Mouse (Mus musculus) midbrain, embryonic 10.5 days (tissue): ENCODE data around the gene Cavin4. TPM values are rescaled to one million over a fixed set of nuclear protein-coding genes. Genes with fewer than 3 reads are reported as not detected.

Experiments
- DNase-seq: peaks from one replicate; pipeline ENCODE4 v3.0.0-alpha.2; 2017; ENCODE audit warnings: low spot score
- H3K27ac ChIP-seq: fragments of 300-500 bp; sonication (generic); replicated peaks from 2 replicates; pipeline ENCODE4 v1.5.1; 2016; ENCODE audit warnings: mild to moderate bottlenecking
- H3K27me3 ChIP-seq: fragments of 300-500 bp; sonication (generic); 2 replicates; pipeline ENCODE4 v1.6.1; 2016; ENCODE audit warnings: low read depth, mild to moderate bottlenecking; ENCODE audit not compliant: poor library complexity, severe bottlenecking
- H3K36me3 ChIP-seq: fragments of 300-500 bp; sonication (generic); 2 replicates; pipeline ENCODE4 v1.6.1; 2016; ENCODE audit warnings: mild to moderate bottlenecking, moderate library complexity
- H3K4me1 ChIP-seq: fragments of 300-500 bp; sonication (generic); 2 replicates; pipeline ENCODE4 v1.6.1; 2016
- H3K4me3 ChIP-seq: fragments of 300-500 bp; sonication (generic); 2 replicates; pipeline ENCODE4 v1.5.1; 2016; ENCODE audit warnings: mild to moderate bottlenecking, moderate library complexity
- H3K9me3 ChIP-seq: fragments of 300-500 bp; sonication (generic); replicated peaks from 2 replicates; pipeline ENCODE4 v1.6.1; 2016; ENCODE audit warnings: mild to moderate bottlenecking
- WGBS: fragments of 180-500 bp; shearing (Covaris S2); methylation state at CpG from one replicate; pipeline ENCODE4 v1.1.7; 2016; 5-methylcytosine and 5-hydroxymethylcytosine counted together
- polyA plus RNA-seq: library from polyadenylated mRNA; unstranded; fragments of >200 nt; fragmentation: Nextera tagmentation; extraction: Ambion mirVana; gene quantifications from 2 replicates; pipeline ENCODE4 v1.2.1, GENCODE M21; 2016

The Cavin4 gene
- polyA plus RNA-seq, 1 experiment from 2014 or later = 1.4 TPM

DNA sequence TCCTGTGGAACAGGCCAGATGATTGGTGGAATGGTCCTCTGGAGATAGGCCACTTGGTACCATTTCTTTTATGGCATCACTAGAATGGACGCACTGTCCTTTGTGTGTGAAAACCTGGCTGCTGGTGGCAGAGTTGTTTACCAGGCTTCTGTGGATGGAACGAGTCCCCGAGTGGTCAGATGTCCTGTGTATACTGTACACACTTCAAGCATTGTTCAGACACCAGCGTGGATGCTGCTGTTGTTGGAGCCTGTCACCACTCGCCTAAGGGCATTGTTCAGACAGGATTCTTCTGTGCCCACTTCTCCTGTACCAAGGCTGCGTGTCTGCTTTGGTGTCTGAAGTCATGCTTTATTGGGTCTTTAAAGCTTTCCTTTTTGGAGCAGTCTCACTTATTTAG is 19.5 kb upstream of the Cavin4 start:
- H3K9me3 ChIP-seq = no peaks in the 10 kb centered on the region; the same call in 1 of the 2 replicates
- no peaks in the 10 kb centered on the region for H3K27me3 ChIP-seq
- peaks cover 98% of the 10 kb centered on the region for H3K36me3 ChIP-seq
- H3K27ac ChIP-seq = no peak overlapping the region
- H3K4me1 ChIP-seq = no peaks in the 10 kb centered on the region
- no peak for DNase-seq
- no peak overlapping the region for H3K4me3 ChIP-seq
- WGBS = 89% methylated on average over 6 of the region's 6 CpGs

DNA sequence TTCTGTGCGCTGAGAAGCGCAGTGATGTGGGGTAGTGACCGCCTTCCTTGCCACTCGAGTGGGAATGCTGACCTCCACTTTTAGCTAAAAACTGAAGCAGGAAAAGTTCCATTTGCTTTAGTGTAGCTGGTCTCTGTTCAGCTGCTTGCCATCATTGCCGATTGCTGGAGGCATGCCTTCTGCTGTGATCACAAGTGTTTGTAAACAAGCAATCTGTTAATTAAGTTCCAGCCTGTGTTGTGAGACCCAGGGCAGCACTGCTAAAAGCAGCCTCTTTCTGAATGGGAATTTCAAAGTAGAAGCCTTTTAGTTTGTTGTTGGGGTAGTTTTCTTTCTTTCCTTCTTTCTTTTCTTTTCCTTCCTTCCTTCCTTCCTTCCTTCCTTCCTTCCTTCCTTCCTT is 17.2 kb upstream of the Cavin4 start:
- H3K9me3 ChIP-seq = no peaks in the 10 kb centered on the region; the same call in 1 of the 2 replicates
- WGBS = 96% methylated on average over 5 of the region's 5 CpGs
- DNase-seq = no peak
- H3K27ac ChIP-seq = no peak overlapping the region
- peaks cover 97% of the 10 kb centered on the region for H3K36me3 ChIP-seq
- no peaks in the 10 kb centered on the region for H3K4me1 ChIP-seq
- H3K27me3 ChIP-seq = no peaks in the 10 kb centered on the region
- no peak overlapping the region for H3K4me3 ChIP-seq

GRCm38 (mm10) chr4:48650617-48651360 is 12.5 kb upstream of the Cavin4 start:
- WGBS = 93% methylated on average over 10 of the region's 10 CpGs
- H3K4me1 ChIP-seq = no peaks in the 10 kb centered on the region
- DNase-seq = no peak
- no peak overlapping the region for H3K4me3 ChIP-seq
- no peak overlapping the region for H3K27ac ChIP-seq
- peaks cover 97% of the 10 kb centered on the region for H3K36me3 ChIP-seq
- no peaks in the 10 kb centered on the region for H3K27me3 ChIP-seq
- H3K9me3 ChIP-seq = no peaks in the 10 kb centered on the region; the same call in 1 of the 2 replicates

DNA sequence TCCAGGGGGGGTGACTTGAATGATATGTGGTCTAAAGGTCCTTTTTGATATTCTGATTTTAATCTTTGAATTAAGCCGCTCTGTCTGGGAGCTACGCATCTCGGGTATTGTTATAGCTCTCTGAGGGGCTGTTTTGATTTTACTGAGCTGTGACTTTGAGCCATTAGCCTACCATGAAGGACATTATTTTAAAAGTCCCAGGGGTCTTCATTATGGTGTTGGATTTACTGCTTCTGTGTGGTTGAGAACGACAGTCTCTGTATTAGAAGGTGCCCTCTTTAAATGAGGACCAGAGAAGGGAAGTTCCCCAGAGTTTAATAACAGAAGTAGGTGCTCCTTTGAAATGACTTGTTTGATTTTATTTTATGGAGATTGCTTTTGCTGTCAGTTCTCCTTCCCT is 9.2 kb upstream of the Cavin4 start:
- no peak overlapping the region for H3K4me3 ChIP-seq
- 91% methylated on average over 4 of the region's 4 CpGs for WGBS
- H3K36me3 ChIP-seq = peaks cover 96% of the 10 kb centered on the region
- no peaks in the 10 kb centered on the region for H3K9me3 ChIP-seq
- H3K27ac ChIP-seq = no peak overlapping the region
- no peak for DNase-seq
- no peaks in the 10 kb centered on the region for H3K4me1 ChIP-seq
- no peaks in the 10 kb centered on the region for H3K27me3 ChIP-seq

DNA sequence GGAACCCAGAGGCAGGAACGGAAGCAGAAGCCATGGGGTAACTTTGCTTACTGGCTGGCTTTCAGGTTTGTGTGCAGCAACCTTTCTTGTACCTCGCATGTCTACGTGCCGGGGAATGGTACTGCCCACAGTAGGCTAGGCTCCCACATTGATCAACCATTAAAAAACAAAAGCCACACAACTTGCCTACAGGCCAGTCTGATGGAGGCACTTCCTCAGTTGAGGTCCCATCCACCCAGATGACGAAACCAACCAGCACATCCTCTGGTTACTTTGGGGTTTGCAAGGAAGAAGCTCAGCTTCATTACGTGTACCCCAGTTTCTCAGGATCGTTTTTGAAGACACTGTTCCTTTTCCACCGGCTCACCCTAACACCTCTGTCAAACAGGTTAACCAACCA is 6.8 kb upstream of the Cavin4 start:
- H3K4me1 ChIP-seq = no peaks in the 10 kb centered on the region
- 94% methylated on average over 8 of the region's 8 CpGs for WGBS
- no peak overlapping the region for H3K4me3 ChIP-seq
- H3K27me3 ChIP-seq = no peaks in the 10 kb centered on the region
- H3K9me3 ChIP-seq = no peaks in the 10 kb centered on the region
- H3K36me3 ChIP-seq = peaks cover 97% of the 10 kb centered on the region
- no peak for DNase-seq
- no peak overlapping the region for H3K27ac ChIP-seq

GRCm38 (mm10) chr4:48660144-48660543 is 3.2 kb upstream of the Cavin4 start:
- 93% methylated on average over 4 of the region's 4 CpGs for WGBS

GRCm38 (mm10) chr4:48660619-48661575 is 2.4 kb upstream of the Cavin4 start:
- H3K27ac ChIP-seq = no peak overlapping the region
- WGBS = 95% methylated on average over 7 of the region's 7 CpGs

More at GRCm38 (mm10) chr4:48660144-48660543, 3.2 kb upstream of the Cavin4 start:
- Histone ChIP-seq H3K9me3 (no peaks in the 10 kb centered on the region), H3K27me3 (no peaks in the 10 kb centered on the region), H3K4me3 (no peak overlapping the region), H3K4me1 (no peaks in the 10 kb centered on the region), H3K36me3 (peaks cover 93% of the 10 kb centered on the region), H3K27ac (no peak overlapping the region)
- no peak for DNase-seq

GRCm38 (mm10) chr4:48664021-48664420 is 707 bp downstream of the Cavin4 start:
- Histone ChIP-seq H3K9me3 (no peaks in the 10 kb centered on the region), H3K27ac (no peak overlapping the region), H3K27me3 (no peaks in the 10 kb centered on the region), H3K4me1 (no peaks in the 10 kb centered on the region; the same call in 1 of the 2 replicates), H3K36me3 (peaks cover 82% of the 10 kb centered on the region), H3K4me3 (no peak overlapping the region)
- DNase-seq = no peak
- 92% methylated on average over 6 of the region's 6 CpGs for WGBS

More at GRCm38 (mm10) chr4:48660619-48661575, 2.4 kb upstream of the Cavin4 start:
- Histone ChIP-seq H3K4me1 (no peaks in the 10 kb centered on the region), H3K36me3 (peaks cover 92% of the 10 kb centered on the region), H3K9me3 (no peaks in the 10 kb centered on the region), H3K4me3 (no peak overlapping the region), H3K27me3 (no peaks in the 10 kb centered on the region)
- DNase-seq = no peak

GRCm38 (mm10) chr4:48667279-48667678 is 4.0 kb downstream of the Cavin4 start:
- no peak for DNase-seq
- Histone ChIP-seq H3K27me3 (no peaks in the 10 kb centered on the region), H3K4me1 (no peaks in the 10 kb centered on the region; the same call in 1 of the 2 replicates), H3K27ac (no peak overlapping the region), H3K4me3 (no peak overlapping the region), H3K9me3 (no peaks in the 10 kb centered on the region), H3K36me3 (peaks cover 82% of the 10 kb centered on the region)
- WGBS = 95% methylated on average over 6 of the region's 6 CpGs

DNA sequence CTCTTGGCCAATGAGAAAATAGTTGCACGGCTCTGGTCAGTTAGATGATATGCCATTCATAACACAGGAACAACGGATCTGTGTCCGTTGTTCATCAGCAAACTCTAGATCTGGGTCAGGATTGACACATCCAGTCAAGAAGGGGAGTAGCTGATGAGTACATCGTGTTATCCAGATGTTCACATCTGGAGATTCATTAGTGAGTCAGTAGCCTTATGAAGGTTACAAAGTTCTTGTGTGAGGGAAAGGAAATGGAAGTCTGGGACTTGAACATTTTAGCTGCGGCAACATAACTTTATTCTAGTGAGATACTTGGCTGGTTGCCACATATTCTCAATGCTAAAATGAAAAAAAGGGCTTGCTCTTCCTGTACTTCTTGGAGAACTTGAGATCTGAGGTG is 9.6 kb downstream of the Cavin4 start:
- H3K36me3 ChIP-seq = peaks cover 95% of the 10 kb centered on the region
- 95% methylated on average over 5 of the region's 5 CpGs for WGBS
- H3K27me3 ChIP-seq = no peaks in the 10 kb centered on the region
- H3K9me3 ChIP-seq = no peaks in the 10 kb centered on the region
- no peaks in the 10 kb centered on the region; the same call in 1 of the 2 replicates for H3K4me1 ChIP-seq
- H3K27ac ChIP-seq = no peak overlapping the region
- H3K4me3 ChIP-seq = no peak overlapping the region
- DNase-seq = no peak

DNA sequence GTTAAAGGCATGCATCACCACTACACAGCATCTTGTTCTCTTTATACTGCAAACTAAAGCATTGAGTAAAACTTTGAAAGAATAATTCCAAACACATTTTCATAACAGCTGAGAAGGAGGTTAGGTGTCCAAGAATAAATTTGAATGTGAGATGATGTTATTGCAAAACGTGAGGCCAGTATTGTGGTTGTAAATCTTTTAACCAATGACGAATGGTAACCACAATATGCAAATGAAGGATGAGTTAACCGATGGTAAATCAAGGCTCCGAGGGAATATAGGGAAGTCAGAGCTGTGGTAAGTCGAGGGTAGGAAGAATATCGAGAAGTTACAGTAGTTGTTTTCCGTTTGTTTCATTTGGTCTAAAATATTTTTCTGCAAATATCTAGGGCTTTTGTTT is 11.1 kb downstream of the Cavin4 start:
- Histone ChIP-seq H3K36me3 (peaks cover 87% of the 10 kb centered on the region), H3K4me1 (no peaks in the 10 kb centered on the region)
- 93% methylated on average over 7 of the region's 7 CpGs for WGBS

DNA sequence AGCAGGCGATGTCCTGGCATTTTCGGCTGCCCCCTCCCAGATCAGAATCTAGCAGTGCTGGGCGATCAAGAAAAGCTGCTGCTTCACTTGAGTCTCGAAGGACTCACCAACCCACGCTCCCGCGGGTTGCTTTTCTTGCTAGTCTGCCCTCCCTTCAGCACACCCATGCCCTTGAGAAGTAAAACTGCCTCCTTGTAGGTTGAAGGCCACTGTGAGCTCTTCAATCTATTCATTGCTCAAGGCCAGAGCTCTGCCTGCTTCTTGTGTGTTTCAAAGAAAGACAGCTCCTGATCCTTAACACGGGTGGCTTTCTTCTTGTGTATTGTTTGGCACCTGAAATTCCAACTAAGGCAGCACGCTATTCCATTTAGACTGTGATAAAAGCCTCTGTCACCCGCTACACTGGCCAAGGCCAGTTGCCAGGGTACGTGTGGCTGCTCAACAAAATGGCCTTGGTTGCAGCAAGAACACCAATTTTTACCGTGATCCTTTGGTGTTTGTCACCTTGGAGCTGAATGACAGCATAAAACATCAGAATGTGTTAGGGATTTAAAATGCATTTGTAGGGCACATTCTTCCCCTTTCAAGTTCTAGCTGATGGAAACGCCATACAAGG is 13.4 kb downstream of the Cavin4 start:
- no peaks in the 10 kb centered on the region for H3K27me3 ChIP-seq
- 93% methylated on average over 13 of the region's 13 CpGs for WGBS
- peaks cover 65% of the 10 kb centered on the region for H3K36me3 ChIP-seq
- 0 out of 2 replicates have a peak, but pooled peaks cover 7% of the 10 kb centered on the region for H3K4me1 ChIP-seq
- H3K27ac ChIP-seq = no peak overlapping the region
- H3K9me3 ChIP-seq = no peaks in the 10 kb centered on the region; the same call in 1 of the 2 replicates
- no peak overlapping the region for H3K4me3 ChIP-seq
- no peak for DNase-seq

More for the DNA sequence above, 11.1 kb downstream of the Cavin4 start:
- DNase-seq = no peak
- H3K27me3 ChIP-seq = no peaks in the 10 kb centered on the region
- no peaks in the 10 kb centered on the region; the same call in 1 of the 2 replicates for H3K9me3 ChIP-seq
- H3K4me3 ChIP-seq = no peak overlapping the region
- H3K27ac ChIP-seq = no peak overlapping the region
